Mouse (Mus musculus) hindbrain, embryonic 16.5 days (tissue): Measurements from ENCODE around the gene Pgs1. TPM values are rescaled to one million over a fixed set of nuclear protein-coding genes. Genes with fewer than 3 reads are reported as not detected.

Experiments
- ATAC-seq: fragments of 200-750 bp; cut with Nextera tagmentation; 2 replicates; pipeline ENCODE4 v1.8.0; 2017; ENCODE audit warnings: moderate TSS enrichment, moderate library complexity
- H3K27ac ChIP-seq: fragments of 300-500 bp; sonication (generic); 2 replicates; pipeline ENCODE4 v1.5.1; 2014; ENCODE audit warnings: low read depth, mild to moderate bottlenecking, control low read depth, low read length, moderate library complexity
- H3K27me3 ChIP-seq: fragments of 300-500 bp; sonication (generic); replicated peaks from 2 replicates; pipeline ENCODE4 v1.6.1; 2014; ENCODE audit warnings: low read length; ENCODE audit not compliant: control insufficient read depth, insufficient read depth
- H3K36me3 ChIP-seq: fragments of 300-500 bp; sonication (generic); 2 replicates; pipeline ENCODE4 v1.6.1; 2014; ENCODE audit warnings: mild to moderate bottlenecking, low read length, moderate library complexity, mixed read lengths; ENCODE audit not compliant: control insufficient read depth, insufficient read depth
- H3K4me1 ChIP-seq: fragments of 300-500 bp; sonication (generic); 2 replicates; pipeline ENCODE4 v1.6.1; 2014; ENCODE audit warnings: low read depth, low read length; ENCODE audit not compliant: control insufficient read depth, insufficient read depth
- H3K4me2 ChIP-seq: fragments of 300-500 bp; sonication (generic); 2 replicates; pipeline ENCODE4 v1.6.1; 2014; ENCODE audit warnings: mild to moderate bottlenecking, low read length, control low read depth, moderate library complexity
- H3K4me3 ChIP-seq: fragments of 300-500 bp; sonication (generic); 2 replicates; pipeline ENCODE4 v1.5.1; 2014; ENCODE audit warnings: mild to moderate bottlenecking, low read length, control low read depth, moderate library complexity
- H3K9ac ChIP-seq: fragments of 300-500 bp; sonication (generic); 2 replicates; pipeline ENCODE4 v1.6.1; 2014; ENCODE audit warnings: low read depth, mild to moderate bottlenecking, control low read depth, low read length, moderate library complexity
- H3K9me3 ChIP-seq: fragments of 300-500 bp; sonication (generic); 2 replicates; pipeline ENCODE4 v1.6.1; 2014; ENCODE audit warnings: mild to moderate bottlenecking, low read length, moderate library complexity; ENCODE audit not compliant: control insufficient read depth
- WGBS: fragments of 180-500 bp; shearing (Covaris S2); extraction: QIAGEN DNeasy Blood & Tissue Kit; methylation state at CpG from one replicate; pipeline ENCODE4 v1.1.7; 2014; 5-methylcytosine and 5-hydroxymethylcytosine counted together
- polyA plus RNA-seq: library from polyadenylated mRNA; unstranded; fragments of >200 nt; fragmentation: Nextera tagmentation; extraction: Ambion mirVana; gene quantifications from 2 replicates; pipeline ENCODE4 v1.2.1, GENCODE M21; 2015

Gene Pgs1
- polyA plus RNA-seq, 1 experiment from 2014 or later = 68.4 TPM

DNA sequence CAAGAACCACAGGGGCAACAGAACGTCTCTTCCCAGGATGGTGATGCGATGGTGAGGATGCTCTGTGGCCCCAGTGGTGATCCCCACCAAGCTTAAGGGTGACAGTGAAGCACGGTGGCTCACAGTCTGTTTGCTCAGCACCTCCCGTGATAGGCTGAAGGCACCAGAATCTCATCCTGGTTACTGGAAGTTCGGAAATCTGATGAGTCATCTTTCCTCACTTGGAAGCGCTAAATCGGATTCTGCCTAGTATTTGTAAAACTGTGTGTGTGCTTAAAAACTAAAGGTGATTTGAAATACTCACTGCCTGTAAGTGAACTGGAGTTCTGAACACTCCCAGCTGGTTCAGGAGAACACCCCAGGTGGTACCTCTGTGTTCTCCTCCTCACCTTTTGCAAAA lies 2.3 kb upstream of the Pgs1 start:
- no peak overlapping the region for H3K9ac ChIP-seq
- H3K4me2 ChIP-seq = no peak overlapping the region
- H3K9me3 ChIP-seq = no peaks in the 10 kb centered on the region
- WGBS = 73% methylated on average over 7 of the region's 7 CpGs
- no peak for ATAC-seq
- no peak overlapping the region for H3K4me3 ChIP-seq
- no peaks in the 10 kb centered on the region for H3K36me3 ChIP-seq
- no peak overlapping the region for H3K27ac ChIP-seq
- H3K27me3 ChIP-seq = no peaks in the 10 kb centered on the region
- H3K4me1 ChIP-seq = peaks cover 19% of the 10 kb centered on the region

DNA sequence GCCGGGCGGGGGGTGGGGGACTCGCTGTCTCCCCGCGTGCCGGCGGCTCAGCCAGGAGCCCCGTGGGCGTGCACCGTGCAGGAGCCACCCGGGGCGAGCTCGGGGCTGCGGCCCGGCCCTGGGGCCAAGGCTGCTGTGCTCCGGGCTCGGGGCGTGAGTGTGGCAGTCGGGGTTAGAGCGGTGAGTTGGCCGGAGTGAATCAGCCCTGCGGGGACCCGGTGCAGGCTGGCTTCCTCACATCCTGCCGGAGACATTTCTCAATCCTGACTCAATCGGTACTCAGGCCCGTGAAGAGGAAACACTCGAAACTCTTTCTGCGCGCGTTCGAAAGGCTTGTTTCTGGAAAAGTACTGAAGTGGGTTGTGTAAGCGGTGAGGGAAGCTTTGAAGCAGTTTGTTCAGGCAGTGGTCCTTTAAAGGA lies 950 bp downstream of the Pgs1 start:
- Histone ChIP-seq H3K4me2 (peak overlapping the region; percentile 85), H3K36me3 (no peaks in the 10 kb centered on the region), H3K4me1 (peaks cover 35% of the 10 kb centered on the region), H3K27ac (peak overlapping the region; percentile 76), H3K27me3 (no peaks in the 10 kb centered on the region), H3K4me3 (peak overlapping the region; percentile 99), H3K9me3 (no peaks in the 10 kb centered on the region), H3K9ac (peak overlapping the region; percentile 95)
- peak; percentile 71 for ATAC-seq
- WGBS = under 1% methylated on average over 21 of the region's 32 CpGs

DNA sequence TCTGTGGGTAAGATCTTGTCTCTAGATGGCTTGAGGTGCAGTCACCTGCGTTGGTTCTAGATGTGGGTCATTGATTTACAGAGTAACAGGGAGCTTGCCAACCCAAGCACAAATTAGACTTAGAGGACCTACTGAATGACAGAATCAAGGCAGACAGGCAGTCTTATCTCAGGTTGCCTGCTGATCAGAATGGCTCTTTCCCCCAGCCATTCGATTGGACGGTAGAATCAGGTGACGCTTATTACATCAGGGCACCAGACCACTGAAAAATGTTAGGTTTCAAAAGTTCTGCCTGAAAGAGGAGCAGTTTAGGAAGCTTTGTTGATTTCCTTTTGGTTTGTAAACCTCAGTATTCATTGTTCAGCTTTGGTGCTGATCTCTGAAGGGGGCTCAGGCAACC lies 1.9 kb downstream of the Pgs1 start:
- WGBS = 82% methylated on average over 4 of the region's 4 CpGs

DNA sequence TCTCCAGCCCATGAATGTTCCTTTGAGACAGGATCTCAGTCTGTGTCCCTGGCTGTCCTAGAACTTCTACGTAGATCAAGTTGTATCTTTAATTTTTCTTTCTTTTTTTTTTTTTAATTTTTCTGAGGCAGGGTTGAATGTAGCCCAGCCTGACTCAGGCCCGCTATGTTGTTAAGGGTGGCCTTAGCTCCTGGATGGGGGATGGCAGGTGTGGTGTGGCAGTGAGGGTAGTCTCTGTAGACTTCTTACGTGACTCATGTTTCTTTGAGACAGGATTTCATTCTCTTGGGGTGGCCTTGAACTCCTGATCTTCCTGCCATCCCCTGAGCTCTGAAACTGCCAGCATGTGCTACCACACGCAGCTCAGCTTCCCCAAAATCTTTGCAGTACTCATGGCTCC lies 3.1 kb downstream of the Pgs1 start:
- no peaks in the 10 kb centered on the region for H3K9me3 ChIP-seq
- H3K27me3 ChIP-seq = no peaks in the 10 kb centered on the region
- ATAC-seq = no peak
- no peak overlapping the region for H3K27ac ChIP-seq
- H3K4me2 ChIP-seq = no peak overlapping the region
- H3K36me3 ChIP-seq = no peaks in the 10 kb centered on the region
- WGBS = 91% methylated on average over 4 of the region's 4 CpGs
- peaks cover 39% of the 10 kb centered on the region for H3K4me1 ChIP-seq
- no peak overlapping the region for H3K9ac ChIP-seq
- H3K4me3 ChIP-seq = no peak overlapping the region

More for the DNA sequence above, 1.9 kb downstream of the Pgs1 start:
- H3K4me1 ChIP-seq = peaks cover 35% of the 10 kb centered on the region
- ATAC-seq = no peak
- H3K9ac ChIP-seq = peak overlapping the region; percentile 95; the same call in 1 of the 2 replicates
- H3K27ac ChIP-seq = no peak overlapping the region
- H3K9me3 ChIP-seq = no peaks in the 10 kb centered on the region
- no peaks in the 10 kb centered on the region for H3K27me3 ChIP-seq
- peak overlapping the region; percentile 99 for H3K4me3 ChIP-seq
- H3K4me2 ChIP-seq = peak overlapping the region; percentile 85
- H3K36me3 ChIP-seq = no peaks in the 10 kb centered on the region

DNA sequence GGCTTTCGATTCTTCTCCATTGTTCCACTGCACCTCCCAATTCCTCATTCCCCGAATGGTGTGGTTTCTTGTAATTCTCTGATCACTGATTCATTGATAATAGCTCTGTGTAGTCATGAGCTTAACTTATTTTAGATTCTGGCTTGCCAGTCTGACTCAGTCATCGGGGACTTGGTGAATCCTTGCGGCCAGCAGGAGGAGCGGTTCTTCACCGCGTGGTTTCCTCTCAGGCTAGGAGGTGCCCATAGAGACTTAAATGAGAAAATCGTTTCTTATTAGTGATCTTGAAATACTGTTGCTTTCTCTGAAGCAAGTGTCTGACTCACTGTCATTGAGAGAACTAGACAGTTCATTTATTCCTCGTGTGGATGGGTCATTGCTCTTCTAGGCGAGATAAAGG lies 3.8 kb downstream of the Pgs1 start:
- Histone ChIP-seq H3K9ac (no peak overlapping the region), H3K27ac (no peak overlapping the region)
- WGBS = 44% methylated on average over 10 of the region's 10 CpGs

DNA sequence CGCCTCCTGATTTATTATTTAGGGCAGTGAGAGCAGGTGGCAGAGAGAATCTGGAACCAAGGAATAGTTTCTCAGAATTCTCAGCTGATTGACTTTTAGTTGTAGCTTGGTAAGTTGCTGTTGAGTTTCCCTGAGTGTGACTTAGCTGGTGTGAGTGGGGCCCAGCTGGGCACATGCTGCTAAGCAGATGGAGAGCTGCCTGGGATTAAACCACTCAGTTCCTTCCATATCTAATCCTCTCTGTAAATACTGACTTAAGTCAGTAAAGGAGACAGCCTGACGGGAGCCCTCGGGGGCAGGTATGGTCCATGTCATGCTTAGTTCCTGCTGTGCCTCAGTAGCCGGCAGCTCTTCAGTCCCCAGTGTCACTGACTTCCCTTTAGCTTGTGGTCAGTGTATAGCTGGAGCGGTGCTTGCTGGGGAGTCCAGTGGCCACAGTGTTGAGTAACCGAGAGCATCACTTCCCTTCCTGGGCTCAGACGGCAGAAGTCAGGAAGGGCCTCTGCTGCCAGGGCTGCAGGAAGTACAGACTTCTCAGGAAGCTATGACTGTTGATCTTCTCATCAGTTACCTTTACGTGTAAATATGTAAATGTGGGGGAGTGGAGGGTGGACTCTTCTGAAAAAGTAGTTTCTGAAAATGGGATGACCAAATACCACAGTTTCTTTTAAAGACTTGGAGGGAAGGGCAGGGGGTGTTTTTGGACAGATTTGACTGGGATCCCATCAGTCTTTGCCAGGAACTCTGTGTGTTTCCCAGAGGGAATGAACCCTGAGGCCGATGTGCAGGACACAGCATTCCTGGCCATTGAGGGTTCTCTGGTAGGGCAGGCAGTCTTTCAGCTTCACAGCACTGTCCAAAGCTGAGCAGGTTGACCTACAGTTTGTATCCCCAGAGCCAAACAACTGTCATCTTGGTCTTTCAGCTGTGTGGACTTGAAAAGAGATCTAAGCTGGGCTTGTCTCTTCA lies 5.7 kb downstream of the Pgs1 start:
- no peaks in the 10 kb centered on the region for H3K36me3 ChIP-seq
- no peak overlapping the region for H3K4me3 ChIP-seq
- H3K9me3 ChIP-seq = no peaks in the 10 kb centered on the region
- WGBS = 69% methylated on average over 9 of the region's 9 CpGs
- H3K4me1 ChIP-seq = peaks cover 48% of the 10 kb centered on the region
- no peak overlapping the region for H3K4me2 ChIP-seq
- H3K27ac ChIP-seq = no peak overlapping the region
- no peaks in the 10 kb centered on the region for H3K27me3 ChIP-seq
- no peak for ATAC-seq
- no peak overlapping the region for H3K9ac ChIP-seq

More for the DNA sequence above, 3.8 kb downstream of the Pgs1 start:
- no peak for ATAC-seq
- no peaks in the 10 kb centered on the region for H3K9me3 ChIP-seq
- no peak overlapping the region for H3K4me3 ChIP-seq
- H3K36me3 ChIP-seq = no peaks in the 10 kb centered on the region
- peaks cover 46% of the 10 kb centered on the region for H3K4me1 ChIP-seq
- H3K4me2 ChIP-seq = no peak overlapping the region
- H3K27me3 ChIP-seq = no peaks in the 10 kb centered on the region

DNA sequence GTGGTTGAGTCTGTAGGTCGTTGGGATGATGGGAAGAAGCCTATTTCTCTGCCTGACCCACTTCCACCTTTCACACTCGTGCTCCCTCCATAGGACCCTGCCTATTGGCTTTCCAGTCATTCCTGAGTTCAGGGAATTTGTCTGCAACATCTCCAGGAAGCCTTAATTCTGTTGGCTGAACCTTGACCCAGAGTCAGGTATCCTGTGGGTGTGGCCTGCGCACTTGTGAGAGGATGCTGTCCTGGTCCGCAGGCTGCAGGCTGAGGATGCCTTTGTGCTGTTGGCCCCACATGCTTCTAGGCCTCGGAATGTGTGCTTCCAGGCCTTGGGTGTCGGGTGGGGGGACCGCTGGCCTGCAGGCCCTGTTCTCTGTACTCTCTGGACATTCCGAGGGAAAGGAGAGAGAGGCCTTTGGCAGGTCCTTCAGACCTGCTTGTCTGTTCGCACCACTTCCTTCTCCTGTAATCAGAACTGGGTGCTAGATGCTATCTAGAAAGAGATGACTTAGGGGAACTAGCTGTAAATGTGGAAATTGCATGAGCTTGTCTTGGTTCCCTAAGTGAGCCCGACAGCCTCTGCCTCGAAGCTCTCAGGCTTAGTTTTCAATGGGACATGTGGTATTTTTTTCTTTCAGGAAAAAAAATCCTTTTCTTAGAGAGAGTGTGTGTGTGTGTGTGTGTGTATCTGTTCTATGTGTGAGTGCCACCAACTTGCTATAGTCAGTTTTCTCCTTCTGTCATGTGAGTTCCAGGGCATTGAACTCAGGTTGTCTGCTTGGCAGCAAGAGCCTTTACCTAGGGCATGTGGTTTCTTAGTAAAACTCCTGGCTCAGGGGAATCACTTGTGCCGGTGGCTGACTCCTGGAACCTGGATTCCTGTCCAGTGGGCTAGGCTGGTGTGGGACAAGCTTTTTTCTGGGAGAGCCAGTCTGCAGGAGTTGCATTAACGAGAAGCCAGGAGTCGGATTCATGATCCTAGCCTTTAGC lies 7.4 kb downstream of the Pgs1 start:
- WGBS = 84% methylated on average over 14 of the region's 14 CpGs
- 0 out of 2 replicates have a peak overlapping the region, but pooled peaks have one; percentile 39 for H3K27ac ChIP-seq
- H3K4me1 ChIP-seq = peaks cover 36% of the 10 kb centered on the region
- no peak overlapping the region for H3K4me2 ChIP-seq
- peak overlapping the region; percentile 9; the same call in 1 of the 2 replicates for H3K9ac ChIP-seq
- no peak overlapping the region for H3K4me3 ChIP-seq
- H3K27me3 ChIP-seq = no peaks in the 10 kb centered on the region
- ATAC-seq = no peak
- no peaks in the 10 kb centered on the region for H3K36me3 ChIP-seq
- no peaks in the 10 kb centered on the region for H3K9me3 ChIP-seq

DNA sequence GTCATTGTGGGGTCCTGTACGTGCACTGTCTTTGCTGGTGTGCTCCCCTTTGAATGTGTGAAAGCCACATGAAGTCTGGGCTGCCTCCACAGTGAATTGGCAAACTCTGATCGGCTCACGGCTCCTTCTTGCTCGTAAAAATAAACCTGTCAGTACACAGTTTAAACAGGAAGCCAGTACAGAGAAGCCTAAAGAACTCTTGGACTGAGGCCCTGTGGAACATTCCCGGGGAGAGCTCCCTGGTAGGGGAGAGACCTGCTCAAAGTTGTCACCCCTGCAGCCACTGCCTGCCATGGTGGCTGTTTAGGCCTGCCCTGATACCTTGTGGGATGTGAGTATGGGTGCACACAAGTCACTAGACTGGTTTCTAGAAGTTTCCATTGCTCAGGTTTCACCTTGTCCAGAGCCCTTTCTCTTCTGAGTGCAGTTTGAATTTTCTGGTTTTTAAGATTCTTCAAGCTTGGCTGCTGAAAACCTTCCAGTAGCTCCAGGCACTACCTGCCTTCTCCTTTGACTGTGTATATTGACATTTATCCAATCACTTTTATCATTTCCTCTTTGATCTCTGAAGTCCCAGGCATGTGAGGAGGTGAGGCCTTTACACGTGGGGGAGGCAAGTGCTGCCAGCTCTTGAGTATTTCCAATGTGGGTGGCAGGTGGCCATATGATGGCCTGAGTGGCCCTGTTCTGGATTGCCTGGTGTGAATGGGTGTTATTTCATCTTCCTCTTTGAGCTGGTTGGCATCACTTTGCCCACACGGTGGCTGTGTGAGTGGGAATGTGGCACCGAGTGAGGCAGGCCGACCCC lies 8.4 kb downstream of the Pgs1 start:
- H3K27ac ChIP-seq = 0 out of 2 replicates have a peak overlapping the region, but pooled peaks have one; percentile 39
- H3K9ac ChIP-seq = peak overlapping the region; percentile 9; the same call in 1 of the 2 replicates
- WGBS = 67% methylated on average over 9 of the region's 9 CpGs
- no peaks in the 10 kb centered on the region for H3K9me3 ChIP-seq
- no peak overlapping the region for H3K4me2 ChIP-seq
- ATAC-seq = no peak
- peaks cover 34% of the 10 kb centered on the region for H3K4me1 ChIP-seq
- no peak overlapping the region for H3K4me3 ChIP-seq
- H3K36me3 ChIP-seq = no peaks in the 10 kb centered on the region
- no peaks in the 10 kb centered on the region for H3K27me3 ChIP-seq
